Mouse (Mus musculus) intestine, embryonic 14.5 days (tissue): Measurements from ENCODE around the gene Ptprt. TPM values are rescaled to one million over a fixed set of nuclear protein-coding genes. Genes with fewer than 3 reads are reported as not detected.

Experiments
- ATAC-seq: fragments of 200-750 bp; cut with Nextera tagmentation; replicated peaks from 2 replicates; pipeline ENCODE4 v1.8.0; 2017; ENCODE audit warnings: low read depth, moderate number of reproducible peaks, moderate TSS enrichment, moderate library complexity; ENCODE audit not compliant: low FRiP score, low TSS enrichment
- DNase-seq: peaks from one replicate; pipeline ENCODE4 v3.0.0-alpha.2; 2018; ENCODE audit warnings: low spot score
- H3K27ac ChIP-seq: fragments of 300-500 bp; sonication (generic); 2 replicates; pipeline ENCODE4 v1.5.1; 2014; ENCODE audit warnings: low read depth, mild to moderate bottlenecking, control low read depth
- H3K27me3 ChIP-seq: fragments of 300-500 bp; sonication (generic); replicated peaks from 2 replicates; pipeline ENCODE4 v1.6.1; 2014; ENCODE audit warnings: low read length, control low read depth; ENCODE audit not compliant: control insufficient read depth, insufficient read depth
- H3K36me3 ChIP-seq: fragments of 300-500 bp; sonication (generic); 2 replicates; pipeline ENCODE4 v1.6.1; 2014; ENCODE audit warnings: low read length, control low read depth; ENCODE audit not compliant: control insufficient read depth, insufficient read depth
- H3K4me1 ChIP-seq: fragments of 300-500 bp; sonication (generic); replicated peaks from 2 replicates; pipeline ENCODE4 v1.6.1; 2014; ENCODE audit warnings: low read length, control low read depth, mixed read lengths; ENCODE audit not compliant: control insufficient read depth, insufficient read depth
- H3K4me2 ChIP-seq: fragments of 300-500 bp; sonication (generic); 2 replicates; pipeline ENCODE4 v1.6.1; 2014; ENCODE audit warnings: low read length
- H3K4me3 ChIP-seq: fragments of 300-500 bp; sonication (generic); 2 replicates; pipeline ENCODE4 v1.5.1; 2014; ENCODE audit warnings: low read depth, low read length, control low read depth, mixed read lengths
- H3K9ac ChIP-seq: fragments of 300-500 bp; sonication (generic); 2 replicates; pipeline ENCODE4 v1.6.1; 2014; ENCODE audit warnings: mild to moderate bottlenecking, low read length
- H3K9me3 ChIP-seq: fragments of 300-500 bp; sonication (generic); 2 replicates; pipeline ENCODE4 v1.6.1; 2016; ENCODE audit warnings: low read length, control low read depth; ENCODE audit not compliant: control insufficient read depth
- polyA plus RNA-seq: library from polyadenylated mRNA; unstranded; fragments of >200 nt; fragmentation: Nextera tagmentation; extraction: Ambion mirVana; gene quantifications from 2 replicates; pipeline ENCODE4 v1.2.1, GENCODE M21; 2014

Gene Ptprt
- polyA plus RNA-seq, 1 experiment from 2014 or later = 1.4 TPM

- ATAC-seq = peak; percentile 66; the same call in 1 of the 2 replicates
- Histone ChIP-seq H3K9ac (no peak overlapping the region), H3K27ac (peak overlapping the region; percentile 2; the same call in 1 of the 2 replicates), H3K9me3 (no peaks in the 10 kb centered on the region), H3K27me3 (no peaks in the 10 kb centered on the region), H3K4me1 (no peaks in the 10 kb centered on the region), H3K4me3 (no peak overlapping the region), H3K36me3 (no peaks in the 10 kb centered on the region), H3K4me2 (no peak overlapping the region)
- no peak for DNase-seq
These were observed 1180.5 kb downstream of the Ptprt start for GRCm38 (mm10) chr2:161480445-161480844.
